Mouse (Mus musculus): ENCODE data around the gene Plcb1. TPM values are rescaled to one million over a fixed set of nuclear protein-coding genes. Genes with fewer than 3 reads are reported as not detected.

Gene Plcb1
- polyA plus RNA-seq, 1 experiment from 2014 or later, result 11.8 TPM

GRCm38 (mm10) chr2:134787336-134788095, 1.6 kb downstream of the Plcb1 start:
- peak overlapping the region; percentile 95 for H3K4me2 ChIP-seq (ENCODE audit: low read depth, low read length)
- H3K9me3 ChIP-seq (ENCODE audit: control insufficient read depth, low read length), result no peaks in the 10 kb centered on the region

GRCm38 (mm10) chr2:134792926-134793325, 7.1 kb downstream of the Plcb1 start:
- Histone ChIP-seq H3K4me3 (ENCODE audit: low read length) (peak overlapping the region; percentile 11; the same call in 1 of the 2 replicates), H3K4me2 (ENCODE audit: low read depth, low read length) (no peak overlapping the region), H3K9ac (ENCODE audit: low read length) (no peak overlapping the region), H3K36me3 (ENCODE audit: control insufficient read depth, insufficient read depth, low read length) (no peaks in the 10 kb centered on the region), H3K27ac (ENCODE audit: low read length) (no peak overlapping the region), H3K9me3 (ENCODE audit: control insufficient read depth, low read length) (no peaks in the 10 kb centered on the region), H3K27me3 (ENCODE audit: control insufficient read depth, insufficient read depth, low read depth, low read length) (no peaks in the 10 kb centered on the region), H3K4me1 (replicated peaks; ENCODE audit: control insufficient read depth, insufficient read depth, low read length) (no peaks in the 10 kb centered on the region)
- WGBS, result 46% methylated on average over 7 of the region's 7 CpGs
- no peak for ATAC-seq (ENCODE audit: low read depth)

More at GRCm38 (mm10) chr2:134787336-134788095, 1.6 kb downstream of the Plcb1 start:
- ATAC-seq (ENCODE audit: low read depth), result no peak
- no peak overlapping the region for H3K9ac ChIP-seq (ENCODE audit: low read length)
- 48% methylated on average over 12 of the region's 12 CpGs for WGBS
- H3K4me3 ChIP-seq (ENCODE audit: low read length), result peak overlapping the region; percentile 84
- H3K27ac ChIP-seq (ENCODE audit: low read length), result no peak overlapping the region
- H3K27me3 ChIP-seq (ENCODE audit: control insufficient read depth, insufficient read depth, low read depth, low read length), result no peaks in the 10 kb centered on the region
- H3K4me1 ChIP-seq (replicated peaks; ENCODE audit: control insufficient read depth, insufficient read depth, low read length), result peaks cover 4% of the 10 kb centered on the region; the same call in 1 of the 2 replicates
- H3K36me3 ChIP-seq (ENCODE audit: control insufficient read depth, insufficient read depth, low read length), result no peaks in the 10 kb centered on the region

DNA sequence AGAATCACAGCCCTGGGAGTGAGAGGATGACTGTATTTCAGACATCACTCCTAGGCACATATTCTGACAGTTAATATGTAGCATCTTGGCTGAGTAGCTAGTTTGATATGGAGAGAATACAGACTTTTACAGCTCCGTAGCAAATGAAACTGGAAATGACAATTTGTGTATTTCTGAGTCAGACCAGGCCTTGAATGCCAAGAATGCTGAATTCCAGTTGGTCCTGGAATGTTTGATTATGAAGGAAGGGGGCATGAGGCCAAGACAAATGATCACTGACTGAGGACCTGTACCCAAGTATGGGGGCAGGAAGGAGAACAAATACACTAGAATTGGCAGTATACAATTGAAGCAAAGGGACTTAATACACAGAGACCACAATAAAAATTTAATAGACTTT, 14.4 kb downstream of the Plcb1 start:
- no peak overlapping the region for H3K9ac ChIP-seq (ENCODE audit: low read length)
- peak; percentile 28; the same call in 1 of the 2 replicates for ATAC-seq (ENCODE audit: low read depth)
- H3K4me2 ChIP-seq (ENCODE audit: low read depth, low read length), result no peak overlapping the region
- H3K4me1 ChIP-seq (replicated peaks; ENCODE audit: control insufficient read depth, insufficient read depth, low read length), result peaks cover 7% of the 10 kb centered on the region
- no peaks in the 10 kb centered on the region for H3K36me3 ChIP-seq (ENCODE audit: control insufficient read depth, insufficient read depth, low read length)
- H3K27ac ChIP-seq (ENCODE audit: low read length), result no peak overlapping the region
- no peak overlapping the region for H3K4me3 ChIP-seq (ENCODE audit: low read length)
- H3K9me3 ChIP-seq (ENCODE audit: control insufficient read depth, low read length), result no peaks in the 10 kb centered on the region
- no peaks in the 10 kb centered on the region for H3K27me3 ChIP-seq (ENCODE audit: control insufficient read depth, insufficient read depth, low read depth, low read length)
- 15% methylated on average over 1 of the region's 1 CpGs for WGBS

DNA sequence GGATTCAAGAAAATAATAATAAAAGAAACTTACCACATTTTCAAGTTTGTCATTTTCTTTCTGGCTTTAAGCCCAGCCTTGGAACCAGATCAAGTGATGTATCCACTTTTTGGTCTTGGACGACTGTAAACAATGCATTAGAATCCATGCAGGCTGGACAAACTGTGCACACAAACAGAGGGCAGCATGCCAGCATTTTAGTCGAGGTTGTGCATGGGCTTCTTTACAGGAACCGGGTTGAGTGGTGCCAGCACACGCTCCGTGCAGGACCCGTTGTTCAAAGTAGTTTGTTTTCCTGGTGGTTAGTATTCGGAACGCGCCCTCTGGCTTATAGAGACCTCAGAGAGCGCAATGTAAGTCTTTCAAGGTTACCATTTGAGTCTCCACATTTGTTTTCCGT, 30.5 kb downstream of the Plcb1 start:
- Histone ChIP-seq H3K4me1 (replicated peaks; ENCODE audit: control insufficient read depth, insufficient read depth, low read length) (peaks cover 10% of the 10 kb centered on the region; the same call in 1 of the 2 replicates), H3K9me3 (ENCODE audit: control insufficient read depth, low read length) (no peaks in the 10 kb centered on the region), H3K27ac (ENCODE audit: low read length) (peak overlapping the region; percentile 44), H3K9ac (ENCODE audit: low read length) (no peak overlapping the region), H3K4me2 (ENCODE audit: low read depth, low read length) (peak overlapping the region; percentile 13), H3K27me3 (ENCODE audit: control insufficient read depth, insufficient read depth, low read depth, low read length) (no peaks in the 10 kb centered on the region), H3K4me3 (ENCODE audit: low read length) (no peak overlapping the region), H3K36me3 (ENCODE audit: control insufficient read depth, insufficient read depth, low read length) (no peaks in the 10 kb centered on the region)
- peak; percentile 90 for ATAC-seq (ENCODE audit: low read depth)
- WGBS, result 44% methylated on average over 11 of the region's 11 CpGs

- Histone ChIP-seq H3K27ac (ENCODE audit: low read length) (peak overlapping the region; percentile 44; the same call in 1 of the 2 replicates), H3K4me1 (replicated peaks; ENCODE audit: control insufficient read depth, insufficient read depth, low read length) (peaks cover 16% of the 10 kb centered on the region; the same call in 1 of the 2 replicates), H3K4me3 (ENCODE audit: low read length) (no peak overlapping the region), H3K27me3 (ENCODE audit: control insufficient read depth, insufficient read depth, low read depth, low read length) (no peaks in the 10 kb centered on the region), H3K9me3 (ENCODE audit: control insufficient read depth, low read length) (no peaks in the 10 kb centered on the region), H3K36me3 (ENCODE audit: control insufficient read depth, insufficient read depth, low read length) (no peaks in the 10 kb centered on the region), H3K9ac (ENCODE audit: low read length) (no peak overlapping the region), H3K4me2 (ENCODE audit: low read depth, low read length) (no peak overlapping the region)
- WGBS, result 57% methylated on average over 7 of the region's 7 CpGs
- ATAC-seq (ENCODE audit: low read depth), result 0 out of 2 replicates have a peak, but pooled peaks have one; percentile 2
These were observed 31.4 kb downstream of the Plcb1 start for GRCm38 (mm10) chr2:134817058-134817840.

DNA sequence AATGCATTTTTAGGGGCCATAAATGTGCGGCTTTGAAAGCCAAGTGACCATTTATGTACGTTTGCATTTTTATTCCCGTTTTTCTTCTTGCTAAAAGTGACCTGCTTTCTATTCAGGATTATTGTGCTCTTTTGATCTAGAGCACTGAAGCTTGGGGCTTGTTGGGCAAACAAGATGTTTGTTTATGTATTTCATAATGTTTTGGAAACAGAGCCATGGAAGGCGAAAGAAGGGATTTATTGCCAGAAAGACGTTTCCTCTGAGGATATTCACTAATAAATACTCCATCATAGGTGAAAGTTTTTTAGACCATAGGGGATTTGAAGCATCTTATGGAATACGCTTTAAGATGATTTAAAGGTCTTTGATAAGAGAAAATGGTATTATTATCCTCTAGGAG, 35.3 kb downstream of the Plcb1 start:
- H3K4me3 ChIP-seq (ENCODE audit: low read length), result no peak overlapping the region
- no peak overlapping the region for H3K9ac ChIP-seq (ENCODE audit: low read length)
- no peak overlapping the region for H3K27ac ChIP-seq (ENCODE audit: low read length)
- no peaks in the 10 kb centered on the region for H3K9me3 ChIP-seq (ENCODE audit: control insufficient read depth, low read length)
- H3K4me2 ChIP-seq (ENCODE audit: low read depth, low read length), result no peak overlapping the region
- ATAC-seq (ENCODE audit: low read depth), result no peak
- no peaks in the 10 kb centered on the region for H3K27me3 ChIP-seq (ENCODE audit: control insufficient read depth, insufficient read depth, low read depth, low read length)
- 47% methylated on average over 6 of the region's 6 CpGs for WGBS
- peaks cover 24% of the 10 kb centered on the region for H3K4me1 ChIP-seq (replicated peaks; ENCODE audit: control insufficient read depth, insufficient read depth, low read length)
- H3K36me3 ChIP-seq (ENCODE audit: control insufficient read depth, insufficient read depth, low read length), result no peaks in the 10 kb centered on the region

DNA sequence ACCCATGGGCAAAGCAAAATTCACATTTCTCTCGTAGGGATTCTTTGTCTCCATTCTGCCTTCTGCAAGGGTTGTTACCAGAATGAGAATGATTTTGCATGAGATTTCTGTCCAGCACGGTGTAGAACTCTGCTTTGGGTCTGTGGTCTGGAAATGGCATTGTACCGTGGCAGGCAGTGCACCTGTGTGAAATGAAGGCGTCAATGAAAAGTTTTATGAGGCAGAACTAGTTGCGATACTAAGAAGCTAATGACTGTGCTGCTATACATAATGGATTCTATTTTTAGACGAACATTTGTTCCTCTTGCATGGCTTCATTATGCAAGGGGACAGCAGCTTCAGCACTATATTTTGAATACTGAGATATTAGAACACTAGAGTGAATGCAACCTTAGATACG, 39.8 kb downstream of the Plcb1 start:
- Histone ChIP-seq H3K9me3 (ENCODE audit: control insufficient read depth, low read length) (no peaks in the 10 kb centered on the region), H3K27ac (ENCODE audit: low read length) (0 out of 2 replicates have a peak overlapping the region, but pooled peaks have one; percentile 2), H3K4me3 (ENCODE audit: low read length) (no peak overlapping the region), H3K27me3 (ENCODE audit: control insufficient read depth, insufficient read depth, low read depth, low read length) (no peaks in the 10 kb centered on the region), H3K4me1 (replicated peaks; ENCODE audit: control insufficient read depth, insufficient read depth, low read length) (peaks cover 20% of the 10 kb centered on the region), H3K36me3 (ENCODE audit: control insufficient read depth, insufficient read depth, low read length) (no peaks in the 10 kb centered on the region), H3K4me2 (ENCODE audit: low read depth, low read length) (no peak overlapping the region), H3K9ac (ENCODE audit: low read length) (no peak overlapping the region)
- no peak for ATAC-seq (ENCODE audit: low read depth)
- WGBS, result 25% methylated on average over 7 of the region's 7 CpGs

DNA sequence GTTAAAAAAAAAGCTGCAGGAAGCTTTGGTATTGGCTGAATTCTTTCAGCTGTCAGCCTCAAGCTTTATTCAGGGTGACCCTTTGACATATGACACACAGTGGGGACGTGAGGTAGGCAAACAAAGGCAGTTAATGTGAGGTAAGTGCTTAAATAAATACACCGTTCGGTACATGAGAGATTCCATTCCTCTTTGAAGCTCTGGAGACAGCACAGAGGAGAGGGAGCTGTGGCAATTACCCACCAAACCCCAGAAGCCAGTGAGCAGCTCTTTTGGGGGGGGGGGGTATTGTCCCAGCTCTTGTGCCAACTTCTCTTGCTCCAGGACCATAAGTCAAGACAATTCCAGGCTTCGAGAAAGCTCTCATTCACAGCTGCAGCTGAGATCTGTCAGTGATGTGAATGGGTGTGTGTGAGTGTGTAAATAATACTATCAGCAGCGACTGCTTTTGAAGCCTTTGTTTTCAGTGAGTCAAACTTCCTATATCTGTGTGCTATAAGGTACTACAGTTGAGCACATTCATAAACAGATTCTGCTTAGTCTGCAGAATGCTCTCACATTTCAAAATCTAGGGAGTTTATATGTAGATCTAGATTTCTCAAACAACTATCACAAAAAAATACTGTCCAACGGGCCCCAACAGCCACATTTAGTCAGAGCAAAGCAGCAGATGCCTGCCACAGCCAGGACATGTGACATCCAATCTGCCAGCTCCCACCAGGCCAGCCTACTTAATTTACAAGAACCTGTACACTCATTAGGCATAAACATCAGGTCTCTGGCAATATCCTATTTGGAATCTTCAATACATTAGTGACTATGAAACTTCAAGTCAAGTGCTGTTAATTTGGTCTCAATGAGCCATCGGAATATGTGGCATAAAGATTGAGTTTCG, 40.5 kb downstream of the Plcb1 start:
- WGBS, result 23% methylated on average over 8 of the region's 8 CpGs
- Histone ChIP-seq H3K27ac (ENCODE audit: low read length) (peak overlapping the region; percentile 11; the same call in 1 of the 2 replicates), H3K4me2 (ENCODE audit: low read depth, low read length) (no peak overlapping the region), H3K36me3 (ENCODE audit: control insufficient read depth, insufficient read depth, low read length) (no peaks in the 10 kb centered on the region), H3K9me3 (ENCODE audit: control insufficient read depth, low read length) (no peaks in the 10 kb centered on the region), H3K27me3 (ENCODE audit: control insufficient read depth, insufficient read depth, low read depth, low read length) (no peaks in the 10 kb centered on the region), H3K4me1 (replicated peaks; ENCODE audit: control insufficient read depth, insufficient read depth, low read length) (peaks cover 20% of the 10 kb centered on the region), H3K4me3 (ENCODE audit: low read length) (no peak overlapping the region), H3K9ac (ENCODE audit: low read length) (no peak overlapping the region)
- peak; percentile 82 for ATAC-seq (ENCODE audit: low read depth)
